Mouse (Mus musculus) midbrain, embryonic 11.5 days (tissue): ENCODE results near the gene Phldb3. TPM values are rescaled to one million over a fixed set of nuclear protein-coding genes. Genes with fewer than 3 reads are reported as not detected.
"Not testable (repeated sequence)": the region's sequence is repeated elsewhere in the genome, so short reads cannot be mapped to it uniquely, and the experiment has no call there.

Source experiments
- ATAC-seq: fragments of 200-750 bp; cut with Nextera tagmentation; 2 replicates; pipeline ENCODE4 v1.8.0; 2017; ENCODE audit warnings: moderate TSS enrichment, moderate library complexity; ENCODE audit not compliant: low FRiP score
- DNase-seq: peaks from one replicate; pipeline ENCODE4 v3.0.0; 2015; ENCODE audit warnings: low spot score; ENCODE audit errors: missing footprints
- H3K27ac ChIP-seq: fragments of 300-500 bp; sonication (generic); 2 replicates; pipeline ENCODE4 v1.5.1; 2014; ENCODE audit warnings: low read depth, low read length
- H3K27me3 ChIP-seq: fragments of 300-500 bp; sonication (generic); 2 replicates; pipeline ENCODE4 v1.6.1; 2014; ENCODE audit warnings: mild to moderate bottlenecking, low read length, moderate library complexity, mixed read lengths; ENCODE audit not compliant: control insufficient read depth, insufficient read depth
- H3K36me3 ChIP-seq: fragments of 300-500 bp; sonication (generic); 2 replicates; pipeline ENCODE4 v1.6.1; 2014; ENCODE audit warnings: mild to moderate bottlenecking, low read length, moderate library complexity, mixed read lengths; ENCODE audit not compliant: control insufficient read depth, insufficient read depth
- H3K4me1 ChIP-seq: fragments of 300-500 bp; sonication (generic); 2 replicates; pipeline ENCODE4 v1.6.1; 2014; ENCODE audit warnings: low read length; ENCODE audit not compliant: control insufficient read depth, insufficient read depth
- H3K4me2 ChIP-seq: fragments of 300-500 bp; sonication (generic); 2 replicates; pipeline ENCODE4 v1.6.1; 2014; ENCODE audit warnings: mild to moderate bottlenecking, moderate library complexity
- H3K4me3 ChIP-seq: fragments of 300-500 bp; sonication (generic); 2 replicates; pipeline ENCODE4 v1.5.1; 2014; ENCODE audit warnings: low read depth, low read length
- H3K9ac ChIP-seq: fragments of 300-500 bp; sonication (generic); 2 replicates; pipeline ENCODE4 v1.6.1; 2014; ENCODE audit warnings: low read length
- H3K9me3 ChIP-seq: fragments of 300-500 bp; sonication (generic); 2 replicates; pipeline ENCODE4 v1.6.1; 2016; ENCODE audit warnings: low read length; ENCODE audit not compliant: control insufficient read depth
- WGBS: fragments of 180-500 bp; shearing (Covaris S2); extraction: QIAGEN DNeasy Blood & Tissue Kit; methylation state at CpG from one replicate; pipeline ENCODE4 v1.1.7; 2014; 5-methylcytosine and 5-hydroxymethylcytosine counted together
- polyA plus RNA-seq: library from polyadenylated mRNA; unstranded; fragments of >200 nt; fragmentation: Nextera tagmentation; extraction: Ambion mirVana; gene quantifications from 2 replicates; pipeline ENCODE4 v1.2.1, GENCODE M21; 2014

Gene Phldb3
- polyA plus RNA-seq, 1 experiment from 2014 or later: not detected

DNA sequence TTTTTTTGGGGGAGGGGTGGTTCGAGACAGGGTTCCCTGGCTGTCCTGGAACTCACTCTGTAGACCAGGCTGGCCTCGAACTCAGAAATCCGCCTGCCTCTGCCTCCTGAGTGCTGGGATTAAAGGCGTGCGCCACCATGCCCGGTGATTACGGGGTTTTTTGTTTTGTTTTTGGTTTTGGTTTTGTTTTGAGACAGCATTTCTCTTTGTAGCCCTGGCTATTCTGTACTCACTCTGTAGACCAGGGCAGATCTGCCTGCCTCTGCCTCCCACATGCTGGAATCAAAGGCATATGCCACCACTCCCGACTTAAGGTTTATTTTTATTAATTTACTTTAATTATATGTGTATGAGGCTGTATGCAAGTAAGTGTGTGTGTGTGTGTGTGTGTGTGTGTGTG, 7.8 kb downstream of the Phldb3 start:
- not testable (repeated sequence) for H3K4me1 ChIP-seq, H3K9ac ChIP-seq, H3K4me3 ChIP-seq, H3K4me2 ChIP-seq, H3K9me3 ChIP-seq, H3K27ac ChIP-seq, H3K27me3 ChIP-seq, H3K36me3 ChIP-seq, ATAC-seq, DNase-seq
- 88% methylated on average over 8 of the region's 8 CpGs for WGBS

- 53% methylated on average over 13 of the region's 13 CpGs for WGBS
These were observed 9.3 kb downstream of the Phldb3 start for GRCm38 (mm10) chr7:24619671-24620397.

DNA sequence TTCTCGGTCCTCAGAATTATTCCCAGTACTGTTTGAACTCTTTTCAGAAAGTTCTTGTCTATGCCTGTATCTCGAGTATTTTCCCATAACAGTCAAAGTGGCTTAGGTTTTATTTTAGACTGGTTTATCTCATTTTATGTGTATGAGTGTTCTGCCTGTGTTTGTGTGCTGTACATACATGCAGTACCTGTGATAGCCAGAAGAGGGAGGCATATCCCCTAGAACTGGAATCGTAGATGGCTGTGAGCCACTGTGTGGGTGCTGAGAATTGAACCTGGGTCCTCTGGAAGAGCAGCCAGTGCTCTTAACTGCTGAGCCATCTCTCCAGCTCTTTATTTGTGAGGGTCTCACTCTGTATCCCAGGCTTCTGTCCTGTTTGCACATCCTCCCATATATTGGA, 10.6 kb downstream of the Phldb3 start:
- Histone ChIP-seq H3K9me3 (no peaks in the 10 kb centered on the region), H3K27ac (no peak overlapping the region), H3K4me1 (no peaks in the 10 kb centered on the region), H3K4me2 (no peak overlapping the region), H3K9ac (no peak overlapping the region), H3K27me3 (no peaks in the 10 kb centered on the region), H3K4me3 (no peak overlapping the region), H3K36me3 (no peaks in the 10 kb centered on the region)
- 90% methylated on average over 3 of the region's 3 CpGs for WGBS
- DNase-seq (peak; percentile 80), ATAC-seq (no peak)

More at GRCm38 (mm10) chr7:24619671-24620397, 9.3 kb downstream of the Phldb3 start:
- no peaks in the 10 kb centered on the region for H3K4me1 ChIP-seq
- no peak overlapping the region for H3K9ac ChIP-seq
- H3K9me3 ChIP-seq: no peaks in the 10 kb centered on the region
- H3K4me2 ChIP-seq: no peak overlapping the region
- H3K27ac ChIP-seq: no peak overlapping the region
- DNase-seq: peak; percentile 45
- no peak for ATAC-seq
- H3K27me3 ChIP-seq: no peaks in the 10 kb centered on the region
- no peaks in the 10 kb centered on the region for H3K36me3 ChIP-seq
- no peak overlapping the region for H3K4me3 ChIP-seq

GRCm38 (mm10) chr7:24622967-24623366, 12.4 kb downstream of the Phldb3 start:
- no peaks in the 10 kb centered on the region for H3K27me3 ChIP-seq
- H3K9me3 ChIP-seq: no peaks in the 10 kb centered on the region
- no peak overlapping the region for H3K4me3 ChIP-seq
- ATAC-seq (no peak), DNase-seq (no peak)
- no peak overlapping the region for H3K9ac ChIP-seq
- H3K27ac ChIP-seq: no peak overlapping the region
- H3K4me1 ChIP-seq: no peaks in the 10 kb centered on the region
- H3K36me3 ChIP-seq: no peaks in the 10 kb centered on the region
- no peak overlapping the region for H3K4me2 ChIP-seq
- 83% methylated on average over 6 of the region's 6 CpGs for WGBS

- Histone ChIP-seq H3K9ac (peak overlapping the region; percentile 24), H3K36me3 (no peaks in the 10 kb centered on the region), H3K9me3 (no peaks in the 10 kb centered on the region), H3K27ac (no peak overlapping the region), H3K4me3 (peak overlapping the region; percentile 9; the same call in 1 of the 2 replicates), H3K4me1 (no peaks in the 10 kb centered on the region), H3K27me3 (no peaks in the 10 kb centered on the region), H3K4me2 (peak overlapping the region; percentile 41)
- WGBS: 10% methylated on average over 30 of the region's 33 CpGs
- peak; percentile 91 for ATAC-seq
- peak; percentile 97 for DNase-seq
These were observed 18.4 kb downstream of the Phldb3 start for GRCm38 (mm10) chr7:24628685-24629610.

DNA sequence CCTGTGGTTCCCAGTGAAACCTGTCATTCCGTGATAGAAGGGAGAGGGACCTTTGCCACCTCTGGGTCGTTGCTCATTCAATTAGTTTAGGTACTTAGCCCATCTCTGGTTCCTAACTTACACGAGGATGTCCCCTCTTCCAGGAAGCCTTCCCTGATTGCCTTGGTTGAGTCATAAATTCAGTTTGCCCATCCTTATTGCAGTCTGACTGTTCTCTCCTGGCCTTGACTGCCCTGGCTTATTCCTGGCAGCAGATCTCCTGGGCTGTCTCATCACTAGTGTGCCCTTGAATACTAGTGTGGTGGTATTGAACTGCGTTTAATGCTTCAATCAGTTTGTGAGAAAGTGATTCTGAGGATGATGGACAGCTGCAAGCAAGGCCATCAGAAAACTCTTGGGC, 19.1 kb downstream of the Phldb3 start:
- H3K9ac ChIP-seq: no peak overlapping the region
- H3K4me3 ChIP-seq: no peak overlapping the region
- H3K4me2 ChIP-seq: no peak overlapping the region
- H3K9me3 ChIP-seq: no peaks in the 10 kb centered on the region
- no peak for ATAC-seq
- no peaks in the 10 kb centered on the region for H3K36me3 ChIP-seq
- peak; percentile 51 for DNase-seq
- WGBS: 76% methylated on average over 4 of the region's 4 CpGs
- no peak overlapping the region for H3K27ac ChIP-seq
- H3K4me1 ChIP-seq: no peaks in the 10 kb centered on the region
- no peaks in the 10 kb centered on the region for H3K27me3 ChIP-seq

GRCm38 (mm10) chr7:24630116-24630880, 19.7 kb downstream of the Phldb3 start:
- Histone ChIP-seq H3K27me3 (no peaks in the 10 kb centered on the region), H3K9ac (no peak overlapping the region), H3K4me1 (no peaks in the 10 kb centered on the region), H3K4me3 (no peak overlapping the region), H3K36me3 (no peaks in the 10 kb centered on the region), H3K4me2 (no peak overlapping the region), H3K9me3 (no peaks in the 10 kb centered on the region), H3K27ac (no peak overlapping the region)
- 77% methylated on average over 10 of the region's 10 CpGs for whole genome bisulfite sequencing
- no peak for ATAC-seq
- DNase-seq: no peak

GRCm38 (mm10) chr7:24636264-24636663, 25.7 kb downstream of the Phldb3 start, which contains the start of gene Lypd3:
Lypd3 (plus strand) TSS chr7:24636550.
- no peaks in the 10 kb centered on the region for H3K36me3 ChIP-seq
- peak within 1 kb of the TSS; percentile 30; the same call in 1 of the 2 replicates for H3K4me2 ChIP-seq
- whole genome bisulfite sequencing: 17% methylated on average over 15 of the region's 15 CpGs
- no peak within 1 kb of the TSS for H3K27ac ChIP-seq
- peaks cover 10% of the 10 kb centered on the region for H3K4me1 ChIP-seq
- DNase-seq (no peak), ATAC-seq (0 out of 2 replicates have a peak, but pooled peaks have one; percentile 10)
- peaks cover 40% of the 10 kb centered on the region for H3K27me3 ChIP-seq
- H3K9ac ChIP-seq: no peak within 1 kb of the TSS
- peak within 1 kb of the TSS; percentile 3; the same call in 1 of the 2 replicates for H3K4me3 ChIP-seq
- no peaks in the 10 kb centered on the region for H3K9me3 ChIP-seq
